Mouse (Mus musculus) fibroblast of lung, adult 2 months (primary cell): ENCODE measurements around the gene Kctd19.

ENCODE experiments used
- DNase-seq: peaks from one replicate; pipeline ENCODE4 v3.0.0-alpha.2; 2011; ENCODE audit warnings: low read depth

Kctd19 gene

GRCm38 (mm10) chr8:105422006-105422405 lies 8.7 kb upstream of the Kctd19 start:
- no peak for DNase-seq

GRCm38 (mm10) chr8:105419800-105420199 lies 6.5 kb upstream of the Kctd19 start:
- DNase-seq, result no peak

GRCm38 (mm10) chr8:105418992-105419391 lies 5.7 kb upstream of the Kctd19 start:
- no peak for DNase-seq

GRCm38 (mm10) chr8:105409947-105410346 lies 3.4 kb downstream of the Kctd19 start:
- no peak for DNase-seq

- DNase-seq, result no peak
Measured at GRCm38 (mm10) chr8:105408331-105408730, 5.0 kb downstream of the Kctd19 start.

- DNase-seq, result no peak
Measured at GRCm38 (mm10) chr8:105406416-105406815, 6.9 kb downstream of the Kctd19 start.

- no peak for DNase-seq
Measured at GRCm38 (mm10) chr8:105404496-105404895, 8.8 kb downstream of the Kctd19 start.

GRCm38 (mm10) chr8:105403467-105403866 lies 9.8 kb downstream of the Kctd19 start:
- DNase-seq, result no peak

- no peak for DNase-seq
Measured at GRCm38 (mm10) chr8:105400016-105400415, 13.3 kb downstream of the Kctd19 start.

- DNase-seq, result no peak
Measured at GRCm38 (mm10) chr8:105397747-105398146, 15.6 kb downstream of the Kctd19 start.

- DNase-seq, result no peak
Measured at GRCm38 (mm10) chr8:105393915-105394314, 19.4 kb downstream of the Kctd19 start.

GRCm38 (mm10) chr8:105393089-105393787 lies 20.1 kb downstream of the Kctd19 start:
- no peak for DNase-seq

GRCm38 (mm10) chr8:105389096-105389495 lies 24.2 kb downstream of the Kctd19 start:
- DNase-seq, result no peak

GRCm38 (mm10) chr8:105387151-105387550 lies 26.2 kb downstream of the Kctd19 start:
- peak; percentile 57 for DNase-seq

GRCm38 (mm10) chr8:105384070-105384469 lies 29.2 kb downstream of the Kctd19 start:
- no peak for DNase-seq

- no peak for DNase-seq
Measured at GRCm38 (mm10) chr8:105380308-105380707, 33.0 kb downstream of the Kctd19 start.

- DNase-seq, result no peak
Measured at GRCm38 (mm10) chr8:105378673-105379072, 34.6 kb downstream of the Kctd19 start.

GRCm38 (mm10) chr8:105374513-105374966 lies 38.8 kb downstream of the Kctd19 start:
- DNase-seq, result no peak

- DNase-seq, result no peak
Measured at GRCm38 (mm10) chr8:105373032-105373431, 40.3 kb downstream of the Kctd19 start, which contains the start of gene Plekhg4. Gene Plekhg4 (plus strand): TSS chr8:105373274.

- no peak for DNase-seq
Measured at GRCm38 (mm10) chr8:105372473-105372872, 40.8 kb downstream of the Kctd19 start.

- no peak for DNase-seq
Measured at GRCm38 (mm10) chr8:105367107-105367506, 46.2 kb downstream of the Kctd19 start.

- DNase-seq, result no peak
Measured at GRCm38 (mm10) chr8:105361751-105362702, 51.3 kb downstream of the Kctd19 start.

- DNase-seq, result no peak
Measured at GRCm38 (mm10) chr8:105359646-105360045, 53.7 kb downstream of the Kctd19 start.
